In the genomic region with DNA sequence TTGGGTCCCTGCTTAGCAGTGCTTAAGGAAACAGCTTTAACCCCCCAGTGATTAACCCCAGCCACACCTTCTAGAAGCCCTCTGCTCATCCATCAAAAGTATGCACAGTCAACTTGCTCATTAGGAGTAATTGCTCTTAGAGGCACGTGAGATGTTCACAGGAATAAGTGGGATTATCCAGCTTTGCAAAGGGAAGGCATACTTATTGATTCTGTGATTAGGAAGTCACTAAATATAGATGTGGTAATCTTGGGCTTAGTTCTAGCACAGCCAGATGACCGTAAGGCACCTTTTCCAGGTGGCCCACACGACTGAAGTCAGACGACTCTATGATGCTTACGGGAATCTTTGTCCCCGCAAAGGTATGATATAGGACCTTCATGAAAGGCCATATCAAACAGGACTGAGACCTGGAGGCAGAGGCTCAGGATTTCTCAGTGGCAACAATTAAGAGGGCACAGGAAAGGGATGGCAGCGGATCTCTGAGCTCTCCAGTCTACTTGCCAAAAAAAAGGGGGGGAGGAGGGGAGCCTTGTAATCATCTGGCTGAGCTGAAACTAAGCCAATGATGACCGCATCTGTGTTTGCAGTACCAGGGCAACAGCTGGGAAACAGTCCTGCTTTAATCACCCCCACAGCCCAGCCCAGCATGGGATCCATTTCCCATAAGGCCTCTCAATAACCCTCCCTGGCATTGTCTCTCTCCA, we compare ENCODE assay signal across 10 mouse cellular contexts.
A peak's percentile ranks its signal among the peaks of the same experiment; 100 is the strongest.
DNase-seq lines count a peak whose midpoint lies in the region; ATAC-seq and TF ChIP-seq lines count a peak whose summit lies in the region.
"Had no signal": no experiment of that assay in that cellular context is flagged by ENCODE, and none has a peak within 500 bp of the region (broad histone marks: within the 10 kb centered on the region; RNA-seq: fewer than 3 reads in every experiment).

No protein-coding gene starts in this region.

- DNase-seq in adrenal gland, postnatal 10 days, result peak; percentile 28
- no peak for DNase-seq in adrenal gland, adult 18-20 months (ENCODE audit: low spot score in 2 of 2)
- DNase-seq in layer of hippocampus, adult 9-10 months (ENCODE audit: low spot score), result peak; percentile 30
- no peak for DNase-seq in layer of hippocampus, postnatal 25 days (ENCODE audit: extremely low spot score in 1 of 2, low spot score in 1 of 2)
- DNase-seq in gastrocnemius, postnatal 14 days, result peak; percentile 51
- DNase-seq in midbrain, postnatal 0 days (ENCODE audit: low spot score), result peak; percentile 34
- no peak for DNase-seq in right cerebral cortex, postnatal 4 days
- no peak for DNase-seq in urinary bladder, postnatal 14 days (ENCODE audit: low spot score)
- DNase-seq: right cerebral cortex, postnatal 25 days had no signal

- no peak overlapping the region for H3K4me3 ChIP-seq in midbrain, postnatal 0 days (ENCODE audit: low read depth, low read length)
- H3K4me3 ChIP-seq: lung, embryonic 15.5 days had no signal

- no peak overlapping the region for H3K27ac ChIP-seq in midbrain, postnatal 0 days (ENCODE audit: low read depth, low read length)
- H3K27ac ChIP-seq: lung, embryonic 15.5 days had no signal

- no peaks in the 10 kb centered on the region for H3K36me3 ChIP-seq in midbrain, postnatal 0 days (ENCODE audit: insufficient read depth, low read length)
- H3K36me3 ChIP-seq: lung, embryonic 15.5 days had no signal

- no peak overlapping the region for H3K4me2 ChIP-seq in midbrain, postnatal 0 days (ENCODE audit: low read depth, low read length, poor library complexity, severe bottlenecking)
- H3K4me2 ChIP-seq: lung, embryonic 15.5 days had no signal

- no peak for TF ChIP-seq CTCF in midbrain, postnatal 0 days (IDR thresholded peaks at IDR 0.05)

- H3K27me3 ChIP-seq in midbrain, postnatal 0 days (ENCODE audit: insufficient read depth, low read length), result no peaks in the 10 kb centered on the region
- H3K27me3 ChIP-seq: lung, embryonic 15.5 days had no signal

- no peaks in the 10 kb centered on the region for H3K9me3 ChIP-seq in midbrain, postnatal 0 days (ENCODE audit: low read length)
- H3K9me3 ChIP-seq: lung, embryonic 15.5 days had no signal

- H3K4me1 ChIP-seq in midbrain, postnatal 0 days (ENCODE audit: insufficient read depth, low read length), result no peaks in the 10 kb centered on the region

- H3K9ac ChIP-seq in midbrain, postnatal 0 days (replicated peaks; ENCODE audit: low read length, poor library complexity, severe bottlenecking), result no peak overlapping the region
- H3K9ac ChIP-seq: lung, embryonic 15.5 days had no signal

- intact Hi-C loops in gastrocnemius, postnatal 14 days (cut with DNase I; ENCODE audit: low total_unique reads), result no loop called here

- 65% methylated on average over 8 of the region's 8 CpGs for WGBS in midbrain, postnatal 0 days

- ATAC-seq in midbrain, postnatal 0 days (ENCODE audit: low FRiP score), result no peak

Comparison
In these comparisons a context has a peak if more than half of its experiments do, and no peak if none do; other contexts are left out.
1. DNase-seq: peak in adrenal gland, postnatal 10 days (single experiment), layer of hippocampus, adult 9-10 months (single experiment), gastrocnemius, postnatal 14 days (single experiment) and midbrain, postnatal 0 days (single experiment); none in adrenal gland, adult 18-20 months (0 of 2), layer of hippocampus, postnatal 25 days (0 of 2), right cerebral cortex, postnatal 4 days (single experiment) and urinary bladder, postnatal 14 days (single experiment).